26 mouse cellular contexts compared by ENCODE assay signal in genomic region chr13:8191977-8192376, GRCm38 (mm10). TPM values are rescaled to one million over a fixed set of nuclear protein-coding genes. Genes with fewer than 3 reads are reported as not detected.
DNase-seq lines count a peak whose midpoint lies in the region; ATAC-seq and TF ChIP-seq lines count a peak whose summit lies in the region.
"Had no signal": no experiment of that assay in that cellular context is flagged by ENCODE, and none has a peak within 500 bp of the region (broad histone marks: within the 10 kb centered on the region; RNA-seq: fewer than 3 reads in every experiment).

No protein-coding gene starts in this region.

- H3K27me3 ChIP-seq in forebrain, embryonic 11.5 days (ENCODE audit: control insufficient read depth, insufficient read depth, low read length) = no peaks in the 10 kb centered on the region
- no peaks in the 10 kb centered on the region for H3K27me3 ChIP-seq in forebrain, embryonic 10.5 days (ENCODE audit: poor library complexity, severe bottlenecking)
- H3K27me3 ChIP-seq in hindbrain, embryonic 11.5 days (ENCODE audit: control insufficient read depth, insufficient read depth, low read length) = no peaks in the 10 kb centered on the region
- no peaks in the 10 kb centered on the region for H3K27me3 ChIP-seq in hindbrain, postnatal 0 days (ENCODE audit: insufficient read depth, low read length)
- H3K27me3 ChIP-seq in midbrain, embryonic 11.5 days (ENCODE audit: control insufficient read depth, insufficient read depth, low read length) = no peaks in the 10 kb centered on the region
- no peaks in the 10 kb centered on the region for H3K27me3 ChIP-seq in midbrain, postnatal 0 days (ENCODE audit: insufficient read depth, low read length)
- no peaks in the 10 kb centered on the region for H3K27me3 ChIP-seq in intestine, postnatal 0 days (replicated peaks; ENCODE audit: control insufficient read depth, insufficient read depth, low read length)
- H3K27me3 ChIP-seq: embryonic facial prominence, embryonic 12.5 days; embryonic facial prominence, embryonic 15.5 days; heart, embryonic 13.5 days; hindbrain, embryonic 13.5 days; intestine, embryonic 15.5 days had no signal

- no peaks in the 10 kb centered on the region for H3K4me1 ChIP-seq in forebrain, embryonic 11.5 days (replicated peaks; ENCODE audit: control insufficient read depth, insufficient read depth, low read length)
- peaks cover 6% of the 10 kb centered on the region; the same call in 1 of the 2 replicates for H3K4me1 ChIP-seq in forebrain, embryonic 10.5 days
- no peaks in the 10 kb centered on the region for H3K4me1 ChIP-seq in hindbrain, embryonic 11.5 days (replicated peaks; ENCODE audit: control insufficient read depth, insufficient read depth, low read length)
- H3K4me1 ChIP-seq in hindbrain, postnatal 0 days (ENCODE audit: insufficient read depth, low read length) = no peaks in the 10 kb centered on the region
- H3K4me1 ChIP-seq in midbrain, embryonic 11.5 days (ENCODE audit: control insufficient read depth, insufficient read depth, low read length) = no peaks in the 10 kb centered on the region
- no peaks in the 10 kb centered on the region for H3K4me1 ChIP-seq in midbrain, postnatal 0 days (ENCODE audit: insufficient read depth, low read length)
- no peaks in the 10 kb centered on the region for H3K4me1 ChIP-seq in intestine, postnatal 0 days (replicated peaks; ENCODE audit: control insufficient read depth, insufficient read depth, low read length)
- H3K4me1 ChIP-seq: embryonic facial prominence, embryonic 12.5 days; embryonic facial prominence, embryonic 15.5 days; heart, embryonic 10.5 days; heart, embryonic 13.5 days; hindbrain, embryonic 13.5 days; intestine, embryonic 15.5 days had no signal

- no peak overlapping the region for H3K9ac ChIP-seq in forebrain, embryonic 11.5 days (ENCODE audit: low read length)
- no peak overlapping the region for H3K9ac ChIP-seq in hindbrain, embryonic 11.5 days (ENCODE audit: low read depth, low read length)
- H3K9ac ChIP-seq in hindbrain, postnatal 0 days (replicated peaks; ENCODE audit: low read length) = no peak overlapping the region
- no peak overlapping the region for H3K9ac ChIP-seq in midbrain, embryonic 11.5 days (ENCODE audit: low read length)
- H3K9ac ChIP-seq in midbrain, postnatal 0 days (replicated peaks; ENCODE audit: low read length, poor library complexity, severe bottlenecking) = no peak overlapping the region
- no peak overlapping the region for H3K9ac ChIP-seq in intestine, postnatal 0 days (ENCODE audit: low read depth, low read length)
- H3K9ac ChIP-seq: embryonic facial prominence, embryonic 12.5 days; embryonic facial prominence, embryonic 15.5 days; heart, embryonic 13.5 days; hindbrain, embryonic 13.5 days; intestine, embryonic 15.5 days had no signal

- WGBS in forebrain, embryonic 11.5 days = 34% methylated on average over 7 of the region's 7 CpGs
- WGBS in forebrain, embryonic 10.5 days = 47% methylated on average over 7 of the region's 7 CpGs
- 41% methylated on average over 7 of the region's 7 CpGs for WGBS in hindbrain, embryonic 11.5 days
- WGBS in hindbrain, postnatal 0 days = 41% methylated on average over 7 of the region's 7 CpGs
- WGBS in midbrain, embryonic 11.5 days = 57% methylated on average over 7 of the region's 7 CpGs
- WGBS in midbrain, postnatal 0 days = 60% methylated on average over 7 of the region's 7 CpGs
- 74% methylated on average over 7 of the region's 7 CpGs for WGBS in intestine, postnatal 0 days

- 0 out of 2 replicates have a peak, but pooled peaks have one; percentile 30 for ATAC-seq in forebrain, embryonic 11.5 days (replicated peaks; ENCODE audit: low FRiP score)
- ATAC-seq in hindbrain, embryonic 11.5 days (ENCODE audit: low FRiP score) = no peak; the same call in 1 of the 2 replicates
- no peak for ATAC-seq in hindbrain, postnatal 0 days
- ATAC-seq in midbrain, embryonic 11.5 days (ENCODE audit: low FRiP score) = no peak; the same call in 1 of the 2 replicates
- no peak for ATAC-seq in midbrain, postnatal 0 days (ENCODE audit: low FRiP score)
- ATAC-seq in intestine, postnatal 0 days = no peak
- ATAC-seq: forebrain, embryonic 14.5 days; intestine, embryonic 15.5 days had no signal

- DNase-seq in forebrain, embryonic 11.5 days (ENCODE audit: low spot score) = no peak
- no peak for DNase-seq in forebrain, embryonic 10.5 days (ENCODE audit: extremely low spot score, low spot score)
- DNase-seq in hindbrain, embryonic 11.5 days (ENCODE audit: low spot score) = peak; percentile 10
- DNase-seq in hindbrain, postnatal 0 days (ENCODE audit: low spot score) = no peak
- DNase-seq in midbrain, embryonic 11.5 days (ENCODE audit: low spot score, missing footprints) = peak; percentile 78
- no peak for DNase-seq in midbrain, postnatal 0 days (ENCODE audit: low spot score)
- peak; percentile 25 for DNase-seq in R1 (ENCODE audit: low read depth, low spot score)
- DNase-seq: adrenal gland, postnatal 10 days; adrenal gland, postnatal 36 days; cerebellum, adult 11 months; cerebellum, adult 2 months; cerebellum, adult 9-11 months; cerebellum, postnatal 25 days; gastrocnemius, postnatal 25 days; heart, adult 2 months; heart, postnatal 14 days; kidney, adult 2 months had no signal

- no peak for TF ChIP-seq CTCF in hindbrain, postnatal 0 days (IDR thresholded peaks at IDR 0.05; ENCODE audit: low read depth)
- TF ChIP-seq CTCF in midbrain, postnatal 0 days (IDR thresholded peaks at IDR 0.05) = no peak
- no peak for TF ChIP-seq CTCF in intestine, postnatal 0 days (IDR thresholded peaks at IDR 0.05; ENCODE audit: low read depth)

- H3K27ac ChIP-seq in forebrain, embryonic 11.5 days (ENCODE audit: low read depth, low read length) = no peak overlapping the region
- no peak overlapping the region for H3K27ac ChIP-seq in forebrain, embryonic 10.5 days
- H3K27ac ChIP-seq in hindbrain, embryonic 11.5 days (ENCODE audit: low read depth, low read length) = no peak overlapping the region
- H3K27ac ChIP-seq in hindbrain, postnatal 0 days = no peak overlapping the region
- H3K27ac ChIP-seq in midbrain, embryonic 11.5 days (ENCODE audit: low read depth, low read length) = no peak overlapping the region
- H3K27ac ChIP-seq in midbrain, postnatal 0 days (ENCODE audit: low read depth, low read length) = no peak overlapping the region
- H3K27ac ChIP-seq in intestine, postnatal 0 days (ENCODE audit: low read depth, low read length) = no peak overlapping the region
- H3K27ac ChIP-seq: embryonic facial prominence, embryonic 12.5 days; embryonic facial prominence, embryonic 15.5 days; heart, adult 2 months; heart, embryonic 10.5 days; heart, embryonic 13.5 days; hindbrain, embryonic 13.5 days; intestine, embryonic 15.5 days had no signal

- H3K4me3 ChIP-seq in forebrain, embryonic 11.5 days (ENCODE audit: low read depth, low read length) = no peak overlapping the region
- no peak overlapping the region for H3K4me3 ChIP-seq in forebrain, embryonic 10.5 days
- no peak overlapping the region for H3K4me3 ChIP-seq in hindbrain, embryonic 11.5 days (ENCODE audit: low read depth, low read length)
- H3K4me3 ChIP-seq in hindbrain, postnatal 0 days (ENCODE audit: low read length) = no peak overlapping the region
- H3K4me3 ChIP-seq in midbrain, embryonic 11.5 days (ENCODE audit: low read depth, low read length) = no peak overlapping the region
- no peak overlapping the region for H3K4me3 ChIP-seq in midbrain, postnatal 0 days (ENCODE audit: low read depth, low read length)
- no peak overlapping the region for H3K4me3 ChIP-seq in intestine, postnatal 0 days (ENCODE audit: low read depth, low read length)
- H3K4me3 ChIP-seq: embryonic facial prominence, embryonic 12.5 days; embryonic facial prominence, embryonic 15.5 days; heart, adult 2 months; heart, embryonic 10.5 days; heart, embryonic 13.5 days; hindbrain, embryonic 13.5 days; intestine, embryonic 15.5 days had no signal

- no peaks in the 10 kb centered on the region for H3K36me3 ChIP-seq in forebrain, embryonic 11.5 days (ENCODE audit: control insufficient read depth, insufficient read depth, low read length)
- H3K36me3 ChIP-seq in forebrain, embryonic 10.5 days (replicated peaks) = no peaks in the 10 kb centered on the region
- no peaks in the 10 kb centered on the region for H3K36me3 ChIP-seq in hindbrain, embryonic 11.5 days (ENCODE audit: control insufficient read depth, insufficient read depth, low read length)
- H3K36me3 ChIP-seq in hindbrain, postnatal 0 days (ENCODE audit: insufficient read depth, low read length) = no peaks in the 10 kb centered on the region
- no peaks in the 10 kb centered on the region for H3K36me3 ChIP-seq in midbrain, embryonic 11.5 days (ENCODE audit: control insufficient read depth, insufficient read depth, low read length)
- no peaks in the 10 kb centered on the region for H3K36me3 ChIP-seq in midbrain, postnatal 0 days (ENCODE audit: insufficient read depth, low read length)
- H3K36me3 ChIP-seq in intestine, postnatal 0 days (ENCODE audit: control insufficient read depth, insufficient read depth) = no peaks in the 10 kb centered on the region
- H3K36me3 ChIP-seq: embryonic facial prominence, embryonic 12.5 days; embryonic facial prominence, embryonic 15.5 days; heart, embryonic 10.5 days; heart, embryonic 13.5 days; hindbrain, embryonic 13.5 days; intestine, embryonic 15.5 days had no signal

- H3K9me3 ChIP-seq in forebrain, embryonic 11.5 days (ENCODE audit: control insufficient read depth, low read length) = no peaks in the 10 kb centered on the region
- no peaks in the 10 kb centered on the region for H3K9me3 ChIP-seq in forebrain, embryonic 10.5 days
- H3K9me3 ChIP-seq in hindbrain, embryonic 11.5 days (ENCODE audit: control insufficient read depth, low read length) = no peaks in the 10 kb centered on the region
- H3K9me3 ChIP-seq in hindbrain, postnatal 0 days (ENCODE audit: low read length) = no peaks in the 10 kb centered on the region
- H3K9me3 ChIP-seq in midbrain, embryonic 11.5 days (ENCODE audit: control insufficient read depth, low read length) = no peaks in the 10 kb centered on the region
- no peaks in the 10 kb centered on the region for H3K9me3 ChIP-seq in midbrain, postnatal 0 days (ENCODE audit: low read length)
- no peaks in the 10 kb centered on the region for H3K9me3 ChIP-seq in intestine, postnatal 0 days (ENCODE audit: control insufficient read depth)
- H3K9me3 ChIP-seq: embryonic facial prominence, embryonic 12.5 days; embryonic facial prominence, embryonic 15.5 days; heart, embryonic 10.5 days; heart, embryonic 13.5 days; hindbrain, embryonic 13.5 days; intestine, embryonic 15.5 days had no signal

- H3K4me2 ChIP-seq in forebrain, embryonic 11.5 days (ENCODE audit: low read depth, low read length, severe bottlenecking) = no peak overlapping the region
- H3K4me2 ChIP-seq in hindbrain, embryonic 11.5 days (replicated peaks; ENCODE audit: low read depth, low read length) = no peak overlapping the region
- no peak overlapping the region for H3K4me2 ChIP-seq in hindbrain, postnatal 0 days (ENCODE audit: low read depth, low read length)
- H3K4me2 ChIP-seq in midbrain, embryonic 11.5 days = no peak overlapping the region
- no peak overlapping the region for H3K4me2 ChIP-seq in midbrain, postnatal 0 days (ENCODE audit: low read depth, low read length, poor library complexity, severe bottlenecking)
- H3K4me2 ChIP-seq in intestine, postnatal 0 days (replicated peaks; ENCODE audit: low read depth) = no peak overlapping the region
- H3K4me2 ChIP-seq: embryonic facial prominence, embryonic 12.5 days; embryonic facial prominence, embryonic 15.5 days; heart, embryonic 13.5 days; hindbrain, embryonic 13.5 days; intestine, embryonic 15.5 days had no signal

RNA-seq across cellular contexts. Expression of gene Adarb2, which starts 10.7 kb away (rescaled TPM):
- 5.5 and 6.4 TPM in 2 replicates for polyA plus RNA-seq in forebrain, embryonic 11.5 days (2014; fragmentation: Nextera tagmentation; extraction: Ambion mirVana)
- polyA plus RNA-seq in forebrain, embryonic 10.5 days (2016; fragmentation: Nextera tagmentation; extraction: Ambion mirVana) = 2.3 and 2.4 TPM in 2 replicates
- 10.0 and 19.3 TPM in 2 replicates for polyA plus RNA-seq in hindbrain, embryonic 11.5 days (2014; fragmentation: Nextera tagmentation; extraction: Ambion mirVana)
- total RNA-seq in hindbrain, postnatal 0 days (2014; rRNA removed) = 28.8 and 33.8 TPM in 2 replicates
- polyA plus RNA-seq in hindbrain, postnatal 0 days (2015; fragmentation: Nextera tagmentation; extraction: Ambion mirVana) = 13.5 and 14.7 TPM in 2 replicates
- polyA plus RNA-seq in midbrain, embryonic 11.5 days (2014; fragmentation: Nextera tagmentation; extraction: Ambion mirVana) = 5.9 and 6.6 TPM in 2 replicates
- 36.3 and 44.6 TPM in 2 replicates for total RNA-seq in midbrain, postnatal 0 days (2014; rRNA removed)
- 15.2 and 16.9 TPM in 2 replicates for polyA plus RNA-seq in midbrain, postnatal 0 days (2015; fragmentation: Nextera tagmentation; extraction: Ambion mirVana)
- 0.14 and 0.22 TPM in 2 replicates for polyA plus RNA-seq in intestine, postnatal 0 days (2015; fragmentation: Nextera tagmentation; extraction: Ambion mirVana)
- total RNA-seq: gastrocnemius, adult 8-10 months; gastrocnemius, postnatal 25 days; heart, adult 2 months; heart, postnatal 14 days had no signal
- polyA plus RNA-seq: heart, adult 2 months; kidney, adult 2 months had no signal

Comparison
In these comparisons a context has a peak if more than half of its experiments do, and no peak if none do; other contexts are left out.
1. DNase-seq: peak in hindbrain, embryonic 11.5 days (single experiment), midbrain, embryonic 11.5 days (single experiment) and R1 (single experiment); none in forebrain, embryonic 11.5 days (single experiment), forebrain, embryonic 10.5 days (single experiment), hindbrain, postnatal 0 days (single experiment) and midbrain, postnatal 0 days (single experiment).